ENCODE assay signal across 14 mouse cellular contexts in genomic region chr1:133446291-133446690, GRCm38 (mm10).
"Had no signal": no experiment of that assay in that cellular context is flagged by ENCODE, and none has a peak within 500 bp of the region (broad histone marks: within the 10 kb centered on the region; RNA-seq: fewer than 3 reads in every experiment).

No protein-coding gene starts in this region.

- H3K9ac ChIP-seq: limb, embryonic 12.5 days; limb, embryonic 15.5 days; liver, embryonic 14.5 days; liver, postnatal 0 days; lung, embryonic 14.5 days; midbrain, embryonic 13.5 days had no signal

- ATAC-seq: liver, postnatal 0 days; lung, postnatal 0 days; midbrain, embryonic 13.5 days had no signal

- H3K27ac ChIP-seq: kidney, postnatal 0 days; limb, embryonic 12.5 days; limb, embryonic 15.5 days; liver, embryonic 14.5 days; macrophage; midbrain, embryonic 13.5 days had no signal

- H3K9me3 ChIP-seq: limb, embryonic 15.5 days had no signal

- H3K4me2 ChIP-seq: limb, embryonic 12.5 days; limb, embryonic 15.5 days; liver, embryonic 11.5 days; lung, embryonic 14.5 days; midbrain, embryonic 13.5 days had no signal

- H3K27me3 ChIP-seq: limb, embryonic 12.5 days; limb, embryonic 15.5 days; midbrain, embryonic 13.5 days had no signal

- H3K4me3 ChIP-seq: limb, embryonic 12.5 days; limb, embryonic 15.5 days; midbrain, embryonic 13.5 days had no signal

- H3K36me3 ChIP-seq: limb, embryonic 12.5 days; limb, embryonic 15.5 days; midbrain, embryonic 13.5 days had no signal

- DNase-seq: kidney, postnatal 4 days; left cerebral cortex, postnatal 4 days; liver, postnatal 0 days; lung, embryonic 14.5 days; thymus, adult 18-20 months; thymus, postnatal 36 days had no signal
